Mouse (Mus musculus) layer of hippocampus, adult 2 months (tissue): ENCODE data around the gene Arhgap40. TPM values are rescaled to one million over a fixed set of nuclear protein-coding genes. Genes with fewer than 3 reads are reported as not detected.

Experiments used
- DNase-seq, 2 experiments: peaks; one replicate each; pipeline ENCODE4 v3.0.0; 2022; ENCODE audit warnings: low spot score in 2 of 2
- H3K27ac ChIP-seq: fragments of 200-600 bp; 2 replicates; pipeline ENCODE4 v1.8.1; 2022
- H3K4me3 ChIP-seq: fragments of 200-600 bp; 2 replicates; pipeline ENCODE4 v1.8.1; 2022; ENCODE audit warnings: mild to moderate bottlenecking
- CTCF ChIP-seq: fragments of 200-600 bp; conservative IDR thresholded peaks from 2 replicates; pipeline ENCODE4 v1.8.1; 2022; ENCODE audit warnings: antibody characterized with exemption, mild to moderate bottlenecking, moderate library complexity
- long read RNA-seq, 2 experiments: library from polyadenylated mRNA; stranded (forward); transcript quantifications; one replicate each; pipeline ENCODE4 v2.0.0; 2021; ENCODE audit warnings: borderline mapping rate in 2 of 2
- total RNA-seq, 2 experiments: library from RNA; stranded (reverse); gene quantifications; 2 replicates each; pipeline ENCODE4 v1.2.3; 2021

Arhgap40 gene
- not detected for total RNA-seq
- long read RNA-seq, experiment 1 = 0 reads
- long read RNA-seq, experiment 2 = 0 reads

DNA sequence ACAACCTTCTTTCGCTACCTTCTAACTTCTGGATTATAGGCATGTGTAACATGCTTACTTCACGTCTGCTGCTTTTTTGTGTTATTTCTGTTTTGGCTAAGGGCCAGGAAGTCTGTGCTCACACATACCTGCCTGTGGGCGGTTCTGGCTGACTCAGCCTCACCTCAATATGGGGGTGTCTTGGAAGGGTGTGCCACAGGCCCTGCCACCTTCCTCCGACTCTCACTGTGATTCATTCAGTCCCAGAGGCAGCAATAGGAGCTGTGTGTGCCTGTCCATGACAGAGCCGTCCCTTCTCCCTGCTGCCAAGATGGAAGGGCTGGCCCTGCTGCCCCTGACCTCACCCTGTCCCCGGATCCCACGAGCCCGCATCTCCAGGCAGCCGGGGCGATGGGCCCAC lies at the start of gene Arhgap40:
TSS of gene Arhgap40 (plus strand) at position 269 of the 400 bp plus-strand sequence.
- TF ChIP-seq CTCF = no peak
- H3K4me3 ChIP-seq = no peak within 1 kb of the TSS
- no peak for DNase-seq
- no peak within 1 kb of the TSS for H3K27ac ChIP-seq

GRCm38 (mm10) chr2:158474159-158474558 lies 38.4 kb upstream of the Arhgap40 start:
- no peak for TF ChIP-seq CTCF
- H3K27ac ChIP-seq = no peak overlapping the region
- DNase-seq = no peak
- H3K4me3 ChIP-seq = no peak overlapping the region

DNA sequence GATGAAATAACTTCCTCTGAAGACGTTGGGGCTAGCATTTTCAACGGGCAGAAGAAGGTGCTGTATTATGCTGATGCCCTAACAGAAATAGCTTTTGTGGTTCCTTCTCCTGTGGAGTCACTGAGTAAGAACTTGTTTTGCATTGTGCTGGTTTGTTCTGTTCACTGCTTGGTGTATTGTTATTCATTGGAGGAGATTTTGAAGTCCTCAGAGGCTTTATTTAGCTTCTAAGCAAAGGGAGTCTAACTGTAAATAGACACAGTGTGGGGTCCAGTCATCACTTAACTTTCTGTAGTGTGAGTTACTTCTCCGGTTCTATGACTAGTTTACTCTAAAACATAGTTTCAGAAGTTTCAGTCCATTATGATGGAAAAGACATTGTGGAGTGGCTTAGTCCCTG lies 35.0 kb upstream of the Arhgap40 start:
- DNase-seq = no peak
- Histone ChIP-seq H3K27ac (no peak overlapping the region), H3K4me3 (no peak overlapping the region)
- TF ChIP-seq CTCF = no peak

GRCm38 (mm10) chr2:158498457-158498856 lies 14.1 kb upstream of the Arhgap40 start:
- TF ChIP-seq CTCF = no peak
- Histone ChIP-seq H3K27ac (no peak overlapping the region), H3K4me3 (no peak overlapping the region)
- no peak for DNase-seq

GRCm38 (mm10) chr2:158501836-158502812 lies 10.5 kb upstream of the Arhgap40 start, which contains the start of gene Adig:
Adig (plus strand) TSS chr2:158502612.
- no peak within 1 kb of the TSS for H3K27ac ChIP-seq
- H3K4me3 ChIP-seq = no peak within 1 kb of the TSS
- no peak for DNase-seq
- no peak for TF ChIP-seq CTCF

DNA sequence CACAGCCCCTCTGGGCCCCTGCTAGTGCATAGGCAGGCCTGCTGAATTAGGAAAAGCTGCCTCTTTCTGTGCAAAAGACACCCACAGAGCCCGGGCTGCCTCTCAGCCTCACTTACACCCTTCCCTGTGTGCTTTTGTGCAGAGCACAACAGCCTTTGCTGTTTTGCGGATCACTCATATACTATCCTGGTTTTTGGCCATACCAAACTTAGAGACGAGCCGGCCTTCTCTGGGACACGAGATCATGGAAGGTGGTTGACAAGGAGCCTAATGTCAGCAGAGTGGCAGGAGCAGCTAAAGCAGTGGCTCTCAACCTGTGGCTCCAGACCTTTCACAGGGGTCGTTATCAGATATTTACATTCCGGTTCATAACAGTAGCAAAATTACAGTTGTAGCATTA lies 9.4 kb upstream of the Arhgap40 start:
- TF ChIP-seq CTCF = no peak
- Histone ChIP-seq H3K4me3 (no peak overlapping the region), H3K27ac (no peak overlapping the region)
- no peak for DNase-seq

- no peak overlapping the region for H3K27ac ChIP-seq
Measured at GRCm38 (mm10) chr2:158503671-158504070, 8.9 kb upstream of the Arhgap40 start.

GRCm38 (mm10) chr2:158506475-158506874 lies 6.1 kb upstream of the Arhgap40 start:
- TF ChIP-seq CTCF = no peak
- no peak overlapping the region for H3K4me3 ChIP-seq
- no peak for DNase-seq
- H3K27ac ChIP-seq = no peak overlapping the region

More at GRCm38 (mm10) chr2:158503671-158504070, 8.9 kb upstream of the Arhgap40 start:
- DNase-seq = no peak
- H3K4me3 ChIP-seq = no peak overlapping the region
- TF ChIP-seq CTCF = no peak

- no peak for DNase-seq
- TF ChIP-seq CTCF = no peak
- H3K27ac ChIP-seq = no peak overlapping the region
- no peak overlapping the region for H3K4me3 ChIP-seq
Measured at GRCm38 (mm10) chr2:158507046-158507445, 5.5 kb upstream of the Arhgap40 start.

- Histone ChIP-seq H3K27ac (no peak overlapping the region), H3K4me3 (no peak overlapping the region)
- no peak for DNase-seq
- TF ChIP-seq CTCF = no peak
Measured at GRCm38 (mm10) chr2:158510665-158511064, 1.9 kb upstream of the Arhgap40 start.

DNA sequence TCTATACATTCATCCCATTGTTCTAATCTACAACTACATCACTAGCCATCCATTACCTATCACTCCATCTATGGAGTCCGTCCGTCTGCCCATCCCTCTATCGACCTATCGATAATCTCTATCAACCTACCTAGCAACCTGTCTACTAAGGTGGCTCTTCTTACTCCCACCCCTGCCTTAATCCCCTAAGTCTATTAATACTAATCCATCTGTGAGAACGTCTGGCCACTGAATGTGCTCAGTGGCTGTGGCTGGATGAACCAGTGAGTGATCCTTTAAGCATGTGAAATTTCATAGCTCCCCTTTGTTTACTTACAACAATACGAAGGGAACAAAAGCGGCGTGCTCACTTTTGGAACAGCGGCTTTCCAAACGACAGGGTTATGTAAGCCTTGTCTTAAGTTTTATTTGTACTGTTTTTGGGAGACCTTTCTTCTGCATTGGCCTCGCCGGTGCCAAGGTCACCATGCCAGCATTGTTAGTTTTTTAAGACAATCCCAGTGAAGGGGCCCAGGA lies 1.3 kb downstream of the Arhgap40 start:
- TF ChIP-seq CTCF = no peak
- no peak for DNase-seq
- H3K27ac ChIP-seq = no peak overlapping the region
- no peak overlapping the region for H3K4me3 ChIP-seq

GRCm38 (mm10) chr2:158518583-158518982 lies 6.0 kb downstream of the Arhgap40 start:
- no peak for TF ChIP-seq CTCF
- no peak overlapping the region for H3K4me3 ChIP-seq

GRCm38 (mm10) chr2:158519071-158519470 lies 6.5 kb downstream of the Arhgap40 start:
- TF ChIP-seq CTCF = no peak
- Histone ChIP-seq H3K27ac (no peak overlapping the region), H3K4me3 (no peak overlapping the region)
- DNase-seq = no peak

More at GRCm38 (mm10) chr2:158518583-158518982, 6.0 kb downstream of the Arhgap40 start:
- no peak for DNase-seq
- H3K27ac ChIP-seq = no peak overlapping the region

- H3K4me3 ChIP-seq = no peak overlapping the region
- TF ChIP-seq CTCF = no peak
- no peak for DNase-seq
- H3K27ac ChIP-seq = no peak overlapping the region
Measured at GRCm38 (mm10) chr2:158519800-158520199, 7.2 kb downstream of the Arhgap40 start.
